Mouse (Mus musculus) embryo, embryonic 10 days (tissue): ENCODE measurements around the gene Crot.
"Not testable (repeated sequence)": the region's sequence is repeated elsewhere in the genome, so short reads cannot be mapped to it uniquely, and the experiment has no call there.

Experiments used
- DNase-seq: peaks from one replicate; pipeline ENCODE4 v3.0.0-alpha.2; 2015; ENCODE audit warnings: low spot score

Gene Crot

DNA sequence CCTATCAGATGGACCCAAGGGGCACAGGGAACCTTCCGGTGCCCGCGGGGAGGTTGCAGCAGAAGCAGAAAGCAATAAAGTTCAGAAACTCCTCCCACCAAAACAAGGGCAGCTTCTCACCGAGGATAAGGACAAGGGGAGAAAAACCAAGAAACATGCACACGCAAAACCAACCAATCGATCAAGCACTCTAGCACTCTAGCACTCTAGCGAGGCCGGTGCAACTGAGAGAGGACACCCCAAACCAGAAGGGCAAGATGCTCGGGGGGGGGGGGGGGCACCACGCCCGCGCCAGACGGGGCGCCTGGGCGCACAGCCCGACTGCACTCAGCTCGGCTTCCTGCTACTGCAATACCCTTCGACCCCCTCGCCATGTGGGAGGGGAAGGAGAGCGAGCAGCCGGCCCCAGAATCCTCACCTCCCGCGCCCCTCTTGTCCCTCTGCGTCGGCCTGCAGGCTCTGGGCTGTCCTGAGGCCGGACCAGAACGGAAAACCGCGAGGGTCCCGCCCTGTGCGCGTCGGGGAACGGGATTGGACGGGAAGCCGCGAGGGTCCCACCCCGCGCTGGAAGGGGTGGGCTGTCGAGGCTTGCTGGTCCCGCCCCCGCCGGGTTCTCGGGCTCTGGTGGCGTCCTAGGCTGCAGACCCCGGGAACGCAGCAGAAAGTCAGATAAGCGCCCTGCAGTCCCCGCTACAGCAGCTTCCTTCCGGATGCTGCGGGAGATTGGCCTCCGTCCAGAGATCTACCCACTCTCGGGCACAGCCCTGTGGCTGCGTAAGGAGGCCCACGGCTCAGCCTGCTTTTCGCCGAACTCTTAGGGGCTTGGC lies at the start of gene Crot:
Gene Crot, minus strand, starts transcription at position 639 of the 827 bp plus-strand sequence.
- DNase-seq, result peak; percentile 94

- DNase-seq, result no peak
Measured at GRCm38 (mm10) chr5:9045904-9046303, 48.8 kb upstream of the Crot start.

- DNase-seq, result no peak
Measured at GRCm38 (mm10) chr5:9044821-9045220, 47.7 kb upstream of the Crot start.

GRCm38 (mm10) chr5:9043582-9044267 lies 46.6 kb upstream of the Crot start:
- DNase-seq, result no peak

DNA sequence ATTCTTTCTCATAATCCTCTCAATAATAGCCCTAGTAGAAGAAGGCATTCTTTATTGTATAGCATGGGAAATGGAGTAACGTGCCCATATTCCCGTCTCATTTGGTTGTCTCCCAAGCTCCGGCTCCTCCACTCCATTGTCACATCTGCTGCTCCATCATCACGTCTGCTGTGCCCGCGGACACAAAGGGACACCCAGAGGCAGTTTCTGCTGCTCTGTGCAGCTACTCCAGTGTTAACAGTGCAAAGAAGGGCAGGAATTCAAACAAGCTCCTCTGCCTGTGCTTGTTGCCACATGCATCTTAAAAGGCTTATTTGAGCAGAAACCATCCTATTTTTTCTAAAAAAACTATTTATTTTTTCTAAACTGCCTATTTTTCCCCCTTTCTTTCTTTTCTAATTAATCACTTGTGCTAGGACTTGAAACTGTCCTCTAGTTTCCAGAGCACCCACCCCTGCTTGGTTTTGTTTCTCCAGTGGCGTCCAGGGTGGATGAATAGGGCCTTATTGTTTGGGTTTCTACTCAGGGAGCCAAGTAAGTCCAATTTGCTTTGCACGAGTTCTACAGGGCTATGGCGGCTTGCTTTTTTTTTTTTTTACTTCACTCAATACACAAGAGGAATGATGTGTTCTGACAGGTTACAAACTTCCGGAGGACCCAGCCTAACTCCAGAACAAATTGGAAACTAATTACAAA lies 45.7 kb upstream of the Crot start:
- no peak for DNase-seq

GRCm38 (mm10) chr5:9040665-9041215 lies 43.6 kb upstream of the Crot start:
- no peak for DNase-seq

DNA sequence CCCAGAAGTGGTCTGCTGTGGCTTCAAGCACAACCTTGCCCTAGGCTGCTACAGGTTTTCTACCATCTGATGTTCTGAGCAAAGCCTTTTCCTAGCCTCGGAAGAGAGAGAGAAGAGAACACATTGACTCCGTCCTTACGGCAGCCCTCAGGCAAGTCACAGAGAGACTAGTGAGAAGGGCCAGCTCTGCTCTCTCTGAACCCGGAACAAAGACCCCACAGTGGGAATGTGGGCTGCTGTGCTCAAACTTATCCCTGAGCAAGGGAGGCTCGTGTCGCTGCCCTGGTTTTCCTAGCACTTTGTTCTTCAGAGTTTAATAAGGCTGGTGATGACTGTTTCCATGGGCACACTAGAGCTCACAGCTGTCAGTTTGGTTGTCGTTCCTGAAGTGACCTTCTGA lies 42.9 kb upstream of the Crot start:
- no peak for DNase-seq

GRCm38 (mm10) chr5:9037292-9037691 lies 40.2 kb upstream of the Crot start:
- no peak for DNase-seq

GRCm38 (mm10) chr5:9035457-9035856 lies 38.3 kb upstream of the Crot start:
- DNase-seq, result no peak

DNA sequence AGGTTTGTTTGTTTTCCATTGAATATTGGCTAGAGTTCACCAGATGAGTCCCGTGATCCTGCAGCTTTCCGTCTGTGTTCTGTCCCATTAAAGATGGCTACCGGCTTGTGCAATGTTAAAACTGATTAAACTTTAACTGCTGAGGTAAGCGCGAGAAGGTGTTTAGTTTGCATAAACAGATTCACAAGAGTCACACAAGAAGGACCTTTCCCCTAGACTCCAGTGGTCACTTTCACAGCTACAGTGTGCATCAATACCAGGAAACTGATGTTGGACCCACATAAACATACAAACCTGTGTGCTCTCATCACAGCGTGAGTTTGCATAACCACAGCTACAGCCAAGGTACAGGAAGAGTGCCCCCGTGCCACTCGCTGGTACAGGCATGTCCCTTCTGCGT lies 37.4 kb upstream of the Crot start:
- no peak for DNase-seq

GRCm38 (mm10) chr5:9033843-9034242 lies 36.7 kb upstream of the Crot start:
- no peak for DNase-seq

DNA sequence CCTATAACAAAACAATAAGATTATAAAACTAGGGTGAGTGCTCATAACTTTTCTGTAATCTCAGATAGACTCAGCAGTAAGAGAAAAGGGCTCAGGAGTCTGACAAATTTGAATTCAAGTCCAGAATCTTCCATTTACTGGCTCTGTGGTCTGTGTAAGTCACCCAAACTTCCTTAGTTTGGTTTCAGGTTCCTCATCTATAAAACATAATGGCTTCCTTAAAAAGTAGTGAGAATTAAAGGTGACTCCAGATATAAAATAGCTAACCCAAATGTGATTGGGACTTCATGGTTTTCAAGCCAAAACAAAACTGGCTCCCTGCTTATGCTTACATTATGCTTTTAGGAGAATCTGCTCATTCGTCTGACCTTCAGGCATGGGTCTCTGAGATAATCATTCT lies 35.5 kb upstream of the Crot start:
- no peak for DNase-seq

GRCm38 (mm10) chr5:9032101-9032590 lies 35.0 kb upstream of the Crot start:
- DNase-seq, result no peak

GRCm38 (mm10) chr5:9028266-9028841 lies 31.2 kb upstream of the Crot start:
- DNase-seq, result no peak

- no peak for DNase-seq
Measured at GRCm38 (mm10) chr5:9015352-9015751, 18.2 kb upstream of the Crot start.

DNA sequence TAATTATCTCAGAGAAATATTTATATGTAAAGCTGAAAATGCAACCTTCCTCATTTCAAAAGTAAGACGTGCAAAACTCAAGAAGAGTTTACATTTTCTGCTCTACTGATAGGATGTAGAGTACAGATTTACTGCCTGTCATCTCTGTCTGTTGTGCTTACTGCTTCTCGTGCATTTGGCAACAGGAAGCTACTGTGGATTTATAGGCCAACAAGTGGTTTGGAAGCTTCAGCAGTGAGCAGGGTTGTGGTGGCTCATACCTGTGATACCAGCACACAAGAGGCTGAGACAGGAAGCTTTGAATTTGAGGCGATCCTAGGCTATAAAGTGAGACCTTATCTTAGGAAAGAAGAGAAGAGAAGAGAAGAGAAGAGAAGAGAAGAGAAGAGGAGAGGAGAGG lies 17.6 kb upstream of the Crot start:
- no peak for DNase-seq

- DNase-seq, result no peak
Measured at GRCm38 (mm10) chr5:9011374-9011773, 14.2 kb upstream of the Crot start.

DNA sequence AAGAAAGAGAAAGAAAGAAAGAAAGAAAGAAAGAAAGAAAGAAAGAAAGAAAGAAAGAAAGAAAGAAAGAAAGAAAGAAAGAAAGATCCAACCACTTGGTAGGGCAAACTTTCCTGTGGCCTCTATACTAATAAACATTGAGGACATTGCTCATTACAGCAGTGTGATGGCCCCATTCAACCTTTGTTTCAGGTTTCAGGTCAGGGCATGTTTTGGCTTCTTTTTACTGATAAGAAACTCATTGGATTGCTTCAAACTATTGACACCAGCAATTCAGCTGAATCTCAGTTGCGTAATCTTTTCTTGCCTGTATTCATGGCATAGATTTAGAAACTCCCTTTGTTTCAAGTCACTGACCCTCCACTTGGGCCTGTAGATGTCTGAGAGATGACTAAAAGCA lies 13.0 kb upstream of the Crot start:
- DNase-seq, result no peak

DNA sequence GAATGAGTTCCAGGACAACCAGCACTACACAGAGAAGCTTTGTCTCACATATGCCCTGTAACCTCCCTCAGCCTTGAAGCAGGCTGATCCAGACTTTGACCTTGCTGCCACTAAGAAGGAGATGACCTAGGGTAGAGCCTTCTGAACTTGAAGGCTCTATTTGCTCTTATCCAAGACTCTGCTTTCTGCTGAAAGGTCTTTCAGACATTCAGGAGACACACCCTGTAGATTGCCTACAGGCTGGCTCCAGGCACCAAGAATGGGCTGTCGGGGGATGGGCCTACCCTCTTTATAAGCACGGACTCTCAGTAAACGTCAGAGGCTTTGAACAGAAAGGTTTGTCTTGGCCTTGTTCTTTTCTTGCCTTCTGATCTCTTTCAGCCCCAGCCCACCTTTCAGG lies 9.5 kb upstream of the Crot start:
- DNase-seq, result not testable (repeated sequence)

DNA sequence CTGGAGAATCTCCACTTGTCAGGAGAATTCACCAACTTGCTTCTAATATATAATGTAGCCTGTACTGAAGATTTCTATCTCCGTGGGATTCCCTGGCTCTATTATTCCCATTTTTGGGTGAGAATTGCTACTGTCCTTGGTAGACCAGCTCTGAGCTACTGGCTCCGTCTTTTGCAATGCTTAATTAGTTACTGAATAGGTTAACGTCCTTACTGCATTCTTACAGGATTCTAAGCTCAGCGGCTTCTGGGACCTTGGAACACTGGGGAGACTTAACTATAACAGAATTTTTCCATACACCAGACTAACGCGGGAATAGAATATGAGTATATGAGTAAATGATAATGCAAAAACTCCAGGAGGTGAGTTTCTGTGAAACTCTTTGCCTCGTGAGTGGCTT lies 2.9 kb upstream of the Crot start:
- DNase-seq, result not testable (repeated sequence)

- no peak for DNase-seq
Measured at GRCm38 (mm10) chr5:8999108-8999507, 2.0 kb upstream of the Crot start.

- no peak for DNase-seq
Measured at GRCm38 (mm10) chr5:8997513-8997895, 380 bp upstream of the Crot start.
